Mouse (Mus musculus): Measurements from ENCODE around the gene Zic2. TPM values are rescaled to one million over a fixed set of nuclear protein-coding genes. Genes with fewer than 3 reads are reported as not detected.
"Not testable (repeated sequence)": the region's sequence is repeated elsewhere in the genome, so short reads cannot be mapped to it uniquely, and the experiment has no call there.

Gene Zic2
- total and polyA plus RNA-seq, 3 experiments: 0.31 TPM; not detected in 2

DNA sequence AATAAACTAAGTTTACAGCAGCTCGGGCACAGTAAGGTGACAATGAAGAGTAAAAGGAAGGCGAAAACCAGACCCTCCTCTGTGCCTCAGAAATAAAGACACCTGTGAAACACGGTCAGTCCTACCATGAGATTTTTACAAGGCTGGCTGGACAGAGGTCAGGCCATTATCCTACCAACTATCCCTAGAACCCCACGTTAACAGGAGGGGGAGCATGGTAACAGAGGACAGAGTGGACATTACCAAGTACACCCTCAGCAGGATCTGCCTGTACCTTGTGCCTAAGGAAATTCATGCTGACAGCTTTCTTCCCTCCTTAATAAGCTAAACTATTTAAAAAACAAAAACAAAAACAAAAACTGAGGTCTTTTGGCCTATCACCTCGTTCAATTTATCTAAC lies 15.0 kb upstream of the Zic2 start:
- intact Hi-C loops (cut with DNase I): loop anchor here (10.0 kb wide), 1 partner anchor 225 kb away; no protein-coding TSS in a partner anchor
- Histone ChIP-seq H3K4me3 (no peak overlapping the region), H3K27ac (no peak overlapping the region), H3K4me1 (ENCODE audit: control insufficient read depth, insufficient read depth, low read length) (no peaks in the 10 kb centered on the region), H3K36me3 (ENCODE audit: control insufficient read depth, insufficient read depth, low read length) (no peaks in the 10 kb centered on the region), H3K9ac (ENCODE audit: low read depth, low read length) (no peak overlapping the region), H3K79me2 (replicated peaks; ENCODE audit: control insufficient read depth, insufficient read depth, low read length) (no peaks in the 10 kb centered on the region), H3K27me3 (ENCODE audit: control insufficient read depth, insufficient read depth, low read length) (peaks cover 22% of the 10 kb centered on the region)
- no peak for DNase-seq
- TF ChIP-seq EP300 (IDR thresholded peaks at IDR 0.05; ENCODE audit: insufficient read depth, low read depth, low read length) (no peak), POLR2A (IDR thresholded peaks at IDR 0.05; ENCODE audit: insufficient read depth, low read depth, low read length) (no peak), CTCF (IDR thresholded peaks at IDR 0.05) (no peak)
- 72% methylated on average over 5 of the region's 5 CpGs for WGBS

GRCm38 (mm10) chr14:122461500-122461899 lies 13.7 kb upstream of the Zic2 start:
- 68% methylated on average over 3 of the region's 3 CpGs for WGBS
- TF ChIP-seq CTCF (IDR thresholded peaks at IDR 0.05) (no peak), POLR2A (IDR thresholded peaks at IDR 0.05; ENCODE audit: insufficient read depth, low read depth, low read length) (no peak), EP300 (IDR thresholded peaks at IDR 0.05; ENCODE audit: insufficient read depth, low read depth, low read length) (no peak)
- peaks cover 25% of the 10 kb centered on the region for H3K27me3 ChIP-seq (ENCODE audit: control insufficient read depth, insufficient read depth, low read length)
- H3K36me3 ChIP-seq (ENCODE audit: control insufficient read depth, insufficient read depth, low read length): no peaks in the 10 kb centered on the region
- H3K79me2 ChIP-seq (replicated peaks; ENCODE audit: control insufficient read depth, insufficient read depth, low read length): no peaks in the 10 kb centered on the region
- no peak overlapping the region for H3K27ac ChIP-seq
- H3K4me3 ChIP-seq: no peak overlapping the region
- H3K4me1 ChIP-seq (ENCODE audit: control insufficient read depth, insufficient read depth, low read length): no peaks in the 10 kb centered on the region
- intact Hi-C loops (cut with DNase I): loop anchor here (10.0 kb wide), 1 partner anchor 227 kb away; no protein-coding TSS in a partner anchor
- no peak overlapping the region for H3K9ac ChIP-seq (ENCODE audit: low read depth, low read length)
- DNase-seq: no peak

DNA sequence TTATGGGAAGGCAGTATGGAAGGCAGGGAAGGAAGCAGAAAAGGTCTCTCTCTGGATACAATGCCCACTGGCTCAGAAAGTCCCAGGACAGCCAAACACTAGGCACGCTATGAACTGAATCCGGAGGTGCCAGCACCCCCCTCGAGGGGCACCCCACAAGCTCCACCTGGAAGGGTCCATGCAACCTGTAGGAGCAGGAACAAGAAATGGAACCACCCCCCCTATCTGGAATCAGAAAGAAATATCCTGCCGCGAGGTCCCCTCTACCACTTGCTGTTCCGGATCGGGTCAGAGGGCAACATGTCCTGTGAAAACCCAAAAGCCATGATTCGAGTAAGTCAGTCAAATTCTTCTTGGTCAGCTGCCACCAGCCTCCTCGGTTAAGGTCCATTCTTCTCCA lies 13.3 kb upstream of the Zic2 start:
- Histone ChIP-seq H3K79me2 (replicated peaks; ENCODE audit: control insufficient read depth, insufficient read depth, low read length) (no peaks in the 10 kb centered on the region), H3K9ac (ENCODE audit: low read depth, low read length) (no peak overlapping the region), H3K4me1 (ENCODE audit: control insufficient read depth, insufficient read depth, low read length) (no peaks in the 10 kb centered on the region), H3K27ac (no peak overlapping the region), H3K27me3 (ENCODE audit: control insufficient read depth, insufficient read depth, low read length) (peaks cover 25% of the 10 kb centered on the region), H3K4me3 (no peak overlapping the region), H3K36me3 (ENCODE audit: control insufficient read depth, insufficient read depth, low read length) (no peaks in the 10 kb centered on the region)
- WGBS: 62% methylated on average over 9 of the region's 9 CpGs
- intact Hi-C loops (cut with DNase I): loop anchor here (10.0 kb wide), 1 partner anchor 227 kb away; no protein-coding TSS in a partner anchor
- TF ChIP-seq CTCF (IDR thresholded peaks at IDR 0.05): no peak
- TF ChIP-seq POLR2A (IDR thresholded peaks at IDR 0.05; ENCODE audit: insufficient read depth, low read depth, low read length): no peak
- TF ChIP-seq EP300 (IDR thresholded peaks at IDR 0.05; ENCODE audit: insufficient read depth, low read depth, low read length): no peak
- no peak for DNase-seq

DNA sequence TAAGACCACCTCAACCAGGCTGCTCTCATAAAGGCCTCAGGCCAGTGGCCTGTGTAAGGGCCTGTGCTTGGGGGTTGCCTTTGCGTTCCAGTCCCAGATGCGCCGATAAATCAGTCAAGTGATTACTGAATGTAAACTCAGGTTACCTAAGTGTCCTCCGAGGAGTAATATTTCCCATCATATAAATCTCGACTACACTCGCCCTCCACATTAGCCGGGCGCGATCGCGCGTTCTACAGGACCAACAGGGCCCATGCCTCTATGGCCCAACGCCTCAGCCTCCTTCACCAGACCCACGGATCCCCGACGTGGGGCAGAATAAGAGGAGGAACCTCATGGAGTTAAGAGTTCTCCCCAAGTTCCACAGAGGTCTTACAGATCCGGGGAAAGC lies 12.6 kb upstream of the Zic2 start:
- intact Hi-C loops (cut with DNase I): loop anchor here (10.0 kb wide), 1 partner anchor 228 kb away; no protein-coding TSS in a partner anchor
- TF ChIP-seq POLR2A (IDR thresholded peaks at IDR 0.05; ENCODE audit: insufficient read depth, low read depth, low read length) (no peak), EP300 (IDR thresholded peaks at IDR 0.05; ENCODE audit: insufficient read depth, low read depth, low read length) (no peak), CTCF (IDR thresholded peaks at IDR 0.05) (no peak)
- Histone ChIP-seq H3K79me2 (replicated peaks; ENCODE audit: control insufficient read depth, insufficient read depth, low read length) (no peaks in the 10 kb centered on the region), H3K36me3 (ENCODE audit: control insufficient read depth, insufficient read depth, low read length) (no peaks in the 10 kb centered on the region), H3K27me3 (ENCODE audit: control insufficient read depth, insufficient read depth, low read length) (peaks cover 25% of the 10 kb centered on the region), H3K27ac (no peak overlapping the region), H3K4me1 (ENCODE audit: control insufficient read depth, insufficient read depth, low read length) (no peaks in the 10 kb centered on the region), H3K9ac (ENCODE audit: low read depth, low read length) (no peak overlapping the region), H3K4me3 (no peak overlapping the region)
- 61% methylated on average over 17 of the region's 17 CpGs for WGBS
- DNase-seq: no peak

DNA sequence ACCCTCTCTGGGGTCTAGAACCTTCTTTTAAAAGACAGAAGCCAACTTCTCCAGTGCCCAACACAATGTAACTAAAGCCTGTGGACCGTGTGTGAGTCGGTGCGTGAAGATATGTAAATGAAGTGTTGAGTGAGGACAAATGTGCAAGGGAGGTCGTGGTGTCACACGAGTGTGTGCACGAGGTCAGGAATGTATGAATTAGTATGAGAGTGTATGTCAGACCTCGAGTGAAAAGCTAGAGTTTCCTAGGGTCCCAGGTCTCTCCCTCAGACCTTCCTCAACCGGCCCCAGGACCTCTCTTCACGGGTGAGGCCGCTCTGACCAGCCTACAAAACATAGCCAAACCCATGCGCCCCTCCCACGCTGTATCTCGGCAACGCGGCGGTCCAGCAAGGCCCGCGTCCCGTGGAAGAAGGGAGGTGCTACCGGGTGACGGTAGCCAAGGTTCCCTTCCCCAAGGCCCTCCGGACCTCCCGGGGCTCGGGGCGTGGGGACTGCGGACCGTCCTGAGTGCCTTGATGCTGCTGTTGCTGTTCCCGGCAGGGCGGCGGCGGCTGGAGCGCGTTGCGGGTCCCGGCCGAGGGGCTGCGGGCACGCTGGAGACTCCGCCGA lies 12.0 kb upstream of the Zic2 start:
- H3K4me3 ChIP-seq: peak overlapping the region; percentile 40; the same call in 1 of the 2 replicates
- H3K27ac ChIP-seq: no peak overlapping the region
- H3K4me1 ChIP-seq (ENCODE audit: control insufficient read depth, insufficient read depth, low read length): no peaks in the 10 kb centered on the region
- peaks cover 27% of the 10 kb centered on the region for H3K27me3 ChIP-seq (ENCODE audit: control insufficient read depth, insufficient read depth, low read length)
- WGBS: 7% methylated on average over 40 of the region's 40 CpGs
- H3K36me3 ChIP-seq (ENCODE audit: control insufficient read depth, insufficient read depth, low read length): no peaks in the 10 kb centered on the region
- intact Hi-C loops (cut with DNase I): loop anchor here (10.0 kb wide), 1 partner anchor 228 kb away; no protein-coding TSS in a partner anchor
- H3K9ac ChIP-seq (ENCODE audit: low read depth, low read length): no peak overlapping the region
- H3K79me2 ChIP-seq (replicated peaks; ENCODE audit: control insufficient read depth, insufficient read depth, low read length): no peaks in the 10 kb centered on the region
- no peak for TF ChIP-seq CTCF (IDR thresholded peaks at IDR 0.05)
- TF ChIP-seq EP300 (IDR thresholded peaks at IDR 0.05; ENCODE audit: insufficient read depth, low read depth, low read length): no peak
- TF ChIP-seq POLR2A (IDR thresholded peaks at IDR 0.05; ENCODE audit: insufficient read depth, low read depth, low read length): no peak
- DNase-seq: no peak

GRCm38 (mm10) chr14:122463734-122464341 lies 11.4 kb upstream of the Zic2 start:
- peak; percentile 42 to 48 for DNase-seq
- intact Hi-C loops (cut with DNase I): loop anchor here (2.0 to 10.0 kb wide), 2 partner anchors 25 to 229 kb away; no protein-coding TSS in a partner anchor
- H3K9ac ChIP-seq (ENCODE audit: low read depth, low read length): not testable (repeated sequence)

More at GRCm38 (mm10) chr14:122463734-122464341, 11.4 kb upstream of the Zic2 start:
- H3K4me1 ChIP-seq (ENCODE audit: control insufficient read depth, insufficient read depth, low read length); H3K36me3 ChIP-seq (ENCODE audit: control insufficient read depth, insufficient read depth, low read length); H3K79me2 ChIP-seq (replicated peaks; ENCODE audit: control insufficient read depth, insufficient read depth, low read length); H3K27ac ChIP-seq: not testable (repeated sequence)
- 2% methylated on average over 58 of the region's 58 CpGs for WGBS
- Histone ChIP-seq H3K27me3 (ENCODE audit: control insufficient read depth, insufficient read depth, low read length) (peaks cover 31% of the 10 kb centered on the region), H3K4me3 (peak overlapping the region; percentile 40)
